ENCODE assay signal across 18 mouse cellular contexts in genomic region chr11:107325226-107325625, GRCm38 (mm10).
DNase-seq lines count a peak whose midpoint lies in the region; ATAC-seq lines count a peak whose summit lies in the region.
"Had no signal": no experiment of that assay in that cellular context is flagged by ENCODE, and none has a peak within 500 bp of the region (broad histone marks: within the 10 kb centered on the region; RNA-seq: fewer than 3 reads in every experiment).

No protein-coding gene starts in this region.

- H3K27ac ChIP-seq in forebrain, embryonic 13.5 days, result peak overlapping the region; percentile 57; the same call in 1 of the 2 replicates
- no peak overlapping the region for H3K27ac ChIP-seq in forebrain, embryonic 11.5 days (ENCODE audit: low read depth, low read length)
- peak overlapping the region; percentile 81; the same call in 1 of the 2 replicates for H3K27ac ChIP-seq in hindbrain, embryonic 10.5 days
- H3K27ac ChIP-seq in hindbrain, embryonic 12.5 days, result no peak overlapping the region
- H3K27ac ChIP-seq in forebrain, embryonic 16.5 days (ENCODE audit: low read length), result peak overlapping the region; percentile 42; the same call in 1 of the 2 replicates
- peak overlapping the region; percentile 50; the same call in 1 of the 2 replicates for H3K27ac ChIP-seq in midbrain, embryonic 14.5 days (replicated peaks; ENCODE audit: low read depth, low read length)
- H3K27ac ChIP-seq: liver, embryonic 14.5 days; macrophage had no signal

- peaks cover 17% of the 10 kb centered on the region for H3K4me1 ChIP-seq in forebrain, embryonic 13.5 days
- peaks cover 7% of the 10 kb centered on the region; the same call in 1 of the 2 replicates for H3K4me1 ChIP-seq in forebrain, embryonic 11.5 days (replicated peaks; ENCODE audit: control insufficient read depth, insufficient read depth, low read length)
- peaks cover 24% of the 10 kb centered on the region for H3K4me1 ChIP-seq in hindbrain, embryonic 10.5 days (replicated peaks)
- H3K4me1 ChIP-seq in hindbrain, embryonic 12.5 days, result peaks cover 10% of the 10 kb centered on the region
- H3K4me1 ChIP-seq in forebrain, embryonic 16.5 days (replicated peaks; ENCODE audit: control insufficient read depth, insufficient read depth, low read length), result peaks cover 12% of the 10 kb centered on the region
- H3K4me1 ChIP-seq in midbrain, embryonic 14.5 days (ENCODE audit: control insufficient read depth, insufficient read depth, low read length), result peaks cover 10% of the 10 kb centered on the region; the same call in 1 of the 2 replicates

- no peak for DNase-seq in forebrain, embryonic 11.5 days (ENCODE audit: low spot score)
- no peak for DNase-seq in hindbrain, embryonic 10.5 days (ENCODE audit: low spot score)
- DNase-seq in midbrain, embryonic 14.5 days, result no peak
- DNase-seq in embryo, embryonic 11 days, result no peak
- DNase-seq in gastrocnemius, postnatal 25 days, result no peak
- DNase-seq: adrenal gland, postnatal 25 days; cerebellum, adult 11 months; gastrocnemius, postnatal 14 days; kidney, adult 11 months; kidney, postnatal 10 days had no signal

- no peak overlapping the region for H3K9ac ChIP-seq in forebrain, embryonic 13.5 days
- no peak overlapping the region for H3K9ac ChIP-seq in forebrain, embryonic 11.5 days (ENCODE audit: low read length)
- H3K9ac ChIP-seq in hindbrain, embryonic 12.5 days, result no peak overlapping the region
- no peak overlapping the region for H3K9ac ChIP-seq in forebrain, embryonic 16.5 days (replicated peaks; ENCODE audit: low read depth, low read length)
- no peak overlapping the region for H3K9ac ChIP-seq in midbrain, embryonic 14.5 days (replicated peaks; ENCODE audit: low read length)
- H3K9ac ChIP-seq: liver, embryonic 14.5 days had no signal

- H3K4me3 ChIP-seq in forebrain, embryonic 13.5 days, result no peak overlapping the region
- H3K4me3 ChIP-seq in forebrain, embryonic 11.5 days (ENCODE audit: low read depth, low read length), result no peak overlapping the region
- no peak overlapping the region for H3K4me3 ChIP-seq in hindbrain, embryonic 10.5 days
- H3K4me3 ChIP-seq in hindbrain, embryonic 12.5 days, result no peak overlapping the region
- no peak overlapping the region for H3K4me3 ChIP-seq in forebrain, embryonic 16.5 days (replicated peaks; ENCODE audit: low read length)
- H3K4me3 ChIP-seq in midbrain, embryonic 14.5 days (replicated peaks; ENCODE audit: low read depth, low read length), result no peak overlapping the region
- H3K4me3 ChIP-seq: embryonic facial prominence, embryonic 10.5 days had no signal

- WGBS in forebrain, embryonic 13.5 days, result 75% methylated on average over 4 of the region's 4 CpGs
- 79% methylated on average over 4 of the region's 4 CpGs for WGBS in forebrain, embryonic 11.5 days
- WGBS in hindbrain, embryonic 10.5 days, result 85% methylated on average over 4 of the region's 4 CpGs
- 89% methylated on average over 4 of the region's 4 CpGs for WGBS in hindbrain, embryonic 12.5 days
- 60% methylated on average over 4 of the region's 4 CpGs for WGBS in forebrain, embryonic 16.5 days
- WGBS in midbrain, embryonic 14.5 days, result 74% methylated on average over 4 of the region's 4 CpGs

- no peaks in the 10 kb centered on the region for H3K36me3 ChIP-seq in forebrain, embryonic 13.5 days (ENCODE audit: poor library complexity, severe bottlenecking)
- no peaks in the 10 kb centered on the region for H3K36me3 ChIP-seq in forebrain, embryonic 11.5 days (ENCODE audit: control insufficient read depth, insufficient read depth, low read length)
- H3K36me3 ChIP-seq in hindbrain, embryonic 10.5 days, result no peaks in the 10 kb centered on the region
- H3K36me3 ChIP-seq in hindbrain, embryonic 12.5 days, result no peaks in the 10 kb centered on the region
- no peaks in the 10 kb centered on the region for H3K36me3 ChIP-seq in forebrain, embryonic 16.5 days (ENCODE audit: control insufficient read depth, insufficient read depth)
- H3K36me3 ChIP-seq in midbrain, embryonic 14.5 days (ENCODE audit: control insufficient read depth, insufficient read depth, low read length), result no peaks in the 10 kb centered on the region

- no peaks in the 10 kb centered on the region; the same call in 1 of the 2 replicates for H3K9me3 ChIP-seq in forebrain, embryonic 13.5 days (replicated peaks)
- no peaks in the 10 kb centered on the region for H3K9me3 ChIP-seq in forebrain, embryonic 11.5 days (ENCODE audit: control insufficient read depth, low read length)
- H3K9me3 ChIP-seq in hindbrain, embryonic 10.5 days, result peaks cover 5% of the 10 kb centered on the region; the same call in 1 of the 2 replicates
- no peaks in the 10 kb centered on the region for H3K9me3 ChIP-seq in hindbrain, embryonic 12.5 days (replicated peaks)
- H3K9me3 ChIP-seq in forebrain, embryonic 16.5 days (ENCODE audit: control insufficient read depth, low read length), result no peaks in the 10 kb centered on the region
- no peaks in the 10 kb centered on the region for H3K9me3 ChIP-seq in midbrain, embryonic 14.5 days (ENCODE audit: control insufficient read depth, low read length)
- H3K9me3 ChIP-seq: embryonic facial prominence, embryonic 10.5 days had no signal

- no peaks in the 10 kb centered on the region for H3K27me3 ChIP-seq in forebrain, embryonic 13.5 days
- H3K27me3 ChIP-seq in forebrain, embryonic 11.5 days (ENCODE audit: control insufficient read depth, insufficient read depth, low read length), result no peaks in the 10 kb centered on the region
- H3K27me3 ChIP-seq in hindbrain, embryonic 10.5 days (ENCODE audit: insufficient read depth, poor library complexity, severe bottlenecking), result no peaks in the 10 kb centered on the region
- no peaks in the 10 kb centered on the region for H3K27me3 ChIP-seq in hindbrain, embryonic 12.5 days
- H3K27me3 ChIP-seq in forebrain, embryonic 16.5 days (replicated peaks; ENCODE audit: control insufficient read depth, insufficient read depth, low read length), result no peaks in the 10 kb centered on the region
- no peaks in the 10 kb centered on the region for H3K27me3 ChIP-seq in midbrain, embryonic 14.5 days (ENCODE audit: control insufficient read depth, insufficient read depth, low read length)
- H3K27me3 ChIP-seq: CH12.LX had no signal

- no peak overlapping the region for H3K4me2 ChIP-seq in forebrain, embryonic 13.5 days
- no peak overlapping the region for H3K4me2 ChIP-seq in forebrain, embryonic 11.5 days (ENCODE audit: low read depth, low read length, severe bottlenecking)
- H3K4me2 ChIP-seq in hindbrain, embryonic 12.5 days (replicated peaks), result no peak overlapping the region
- no peak overlapping the region for H3K4me2 ChIP-seq in forebrain, embryonic 16.5 days (ENCODE audit: low read length)
- H3K4me2 ChIP-seq in midbrain, embryonic 14.5 days (ENCODE audit: low read length), result no peak overlapping the region
- H3K4me2 ChIP-seq: heart, embryonic 11.5 days had no signal

- no peak for ATAC-seq in forebrain, embryonic 13.5 days
- ATAC-seq in forebrain, embryonic 11.5 days (replicated peaks; ENCODE audit: low FRiP score), result no peak
- no peak for ATAC-seq in hindbrain, embryonic 12.5 days (ENCODE audit: low FRiP score)
- ATAC-seq in forebrain, embryonic 16.5 days, result no peak
- no peak for ATAC-seq in midbrain, embryonic 14.5 days (ENCODE audit: low FRiP score, low TSS enrichment)

Comparison
In these comparisons a context has a peak if more than half of its experiments do, and no peak if none do; other contexts are left out.
1. H3K27ac ChIP-seq: peak in forebrain, embryonic 13.5 days (single experiment), hindbrain, embryonic 10.5 days (single experiment), forebrain, embryonic 16.5 days (single experiment) and midbrain, embryonic 14.5 days (single experiment); none in forebrain, embryonic 11.5 days (single experiment) and hindbrain, embryonic 12.5 days (single experiment).